14 mouse cellular contexts compared by ENCODE assay signal in genomic region chr1:85922127-85922864, GRCm38 (mm10). TPM values are rescaled to one million over a fixed set of nuclear protein-coding genes. Genes with fewer than 3 reads are reported as not detected.
DNase-seq lines count a peak whose midpoint lies in the region; ATAC-seq and TF ChIP-seq lines count a peak whose summit lies in the region.
"Had no signal": no experiment of that assay in that cellular context is flagged by ENCODE, and none has a peak within 500 bp of the region (broad histone marks: within the 10 kb centered on the region; RNA-seq: fewer than 3 reads in every experiment).

No protein-coding gene starts in this region.

- WGBS in limb, embryonic 14.5 days, result 68% methylated on average over 7 of the region's 7 CpGs
- 77% methylated on average over 7 of the region's 7 CpGs for WGBS in limb, embryonic 10.5 days
- 49% methylated on average over 7 of the region's 7 CpGs for WGBS in midbrain, embryonic 16.5 days

- TF ChIP-seq POLR2A in limb, embryonic 14.5 days (IDR thresholded peaks at IDR 0.05; ENCODE audit: borderline replicate concordance, extremely low read depth, insufficient read depth, insufficient read length), result no peak
- no peak for TF ChIP-seq POLR2A in cortical plate, adult 2 months (IDR thresholded peaks at IDR 0.05; ENCODE audit: extremely low read depth, insufficient read depth, low read length)

- H3K9me3 ChIP-seq in limb, embryonic 14.5 days (ENCODE audit: control insufficient read depth, low read length), result no peaks in the 10 kb centered on the region
- H3K9me3 ChIP-seq in limb, embryonic 10.5 days (replicated peaks), result no peaks in the 10 kb centered on the region
- H3K9me3 ChIP-seq in midbrain, embryonic 16.5 days (replicated peaks; ENCODE audit: control insufficient read depth, low read length, poor library complexity, severe bottlenecking), result no peaks in the 10 kb centered on the region

- H3K27ac ChIP-seq in limb, embryonic 14.5 days (replicated peaks; ENCODE audit: low read depth, low read length), result no peak overlapping the region
- no peak overlapping the region for H3K27ac ChIP-seq in limb, embryonic 10.5 days
- H3K27ac ChIP-seq in cortical plate, adult 2 months (ENCODE audit: insufficient read depth, low read length), result peak overlapping the region; percentile 6; the same call in 1 of the 2 replicates
- H3K27ac ChIP-seq in midbrain, embryonic 16.5 days (ENCODE audit: low read length), result peak overlapping the region; percentile 54

- no peak for TF ChIP-seq CTCF in cortical plate, adult 2 months (IDR thresholded peaks at IDR 0.05; ENCODE audit: extremely low read depth, insufficient read depth, low read length)

- H3K4me2 ChIP-seq in limb, embryonic 14.5 days (replicated peaks; ENCODE audit: low read depth, low read length, severe bottlenecking), result no peak overlapping the region
- H3K4me2 ChIP-seq in midbrain, embryonic 16.5 days (ENCODE audit: low read length), result no peak overlapping the region

- H3K36me3 ChIP-seq in limb, embryonic 14.5 days (ENCODE audit: control insufficient read depth, insufficient read depth, low read length), result no peaks in the 10 kb centered on the region
- H3K36me3 ChIP-seq in limb, embryonic 10.5 days, result no peaks in the 10 kb centered on the region
- no peaks in the 10 kb centered on the region for H3K36me3 ChIP-seq in midbrain, embryonic 16.5 days (ENCODE audit: control insufficient read depth, insufficient read depth, low read length)

- H3K4me1 ChIP-seq in limb, embryonic 14.5 days (ENCODE audit: control insufficient read depth, insufficient read depth, low read length), result no peaks in the 10 kb centered on the region
- peaks cover 3% of the 10 kb centered on the region; the same call in 1 of the 2 replicates for H3K4me1 ChIP-seq in limb, embryonic 10.5 days
- H3K4me1 ChIP-seq in cortical plate, adult 2 months (ENCODE audit: control insufficient read depth, insufficient read depth, low read length), result peaks cover 13% of the 10 kb centered on the region
- H3K4me1 ChIP-seq in midbrain, embryonic 16.5 days (ENCODE audit: control insufficient read depth, insufficient read depth, low read length), result peaks cover 15% of the 10 kb centered on the region

- H3K4me3 ChIP-seq in limb, embryonic 14.5 days (replicated peaks; ENCODE audit: low read length), result no peak overlapping the region
- no peak overlapping the region for H3K4me3 ChIP-seq in limb, embryonic 10.5 days
- no peak overlapping the region for H3K4me3 ChIP-seq in cortical plate, adult 2 months (ENCODE audit: insufficient read depth, low read length)
- no peak overlapping the region for H3K4me3 ChIP-seq in midbrain, embryonic 16.5 days (ENCODE audit: low read depth, low read length)

- no peaks in the 10 kb centered on the region for H3K27me3 ChIP-seq in limb, embryonic 14.5 days (ENCODE audit: control insufficient read depth, insufficient read depth, low read length)
- H3K27me3 ChIP-seq in limb, embryonic 10.5 days (ENCODE audit: low read depth, poor library complexity, severe bottlenecking), result no peaks in the 10 kb centered on the region
- no peaks in the 10 kb centered on the region for H3K27me3 ChIP-seq in midbrain, embryonic 16.5 days (ENCODE audit: control insufficient read depth, insufficient read depth, low read depth, low read length)

- H3K9ac ChIP-seq in limb, embryonic 14.5 days (ENCODE audit: low read depth, low read length, severe bottlenecking), result no peak overlapping the region
- H3K9ac ChIP-seq in midbrain, embryonic 16.5 days (ENCODE audit: low read depth, low read length), result no peak overlapping the region

- no peak for DNase-seq in cerebellum, adult 8-10 months
- no peak for DNase-seq in limb, embryonic 14.5 days (ENCODE audit: low spot score)
- DNase-seq in limb, embryonic 10.5 days (ENCODE audit: low spot score), result no peak
- no peak for DNase-seq in spleen, postnatal 4 days (ENCODE audit: low spot score in 2 of 2)
- no peak for DNase-seq in testis, postnatal 14 days (ENCODE audit: low spot score)
- DNase-seq: adrenal gland, adult 8-10 months; kidney, postnatal 10 days; liver; lung, postnatal 4 days; retina, postnatal 1 day had no signal

- ATAC-seq in cerebellum, adult (ENCODE audit: insufficient number of reproducible peaks, low FRiP score, low TSS enrichment), result peak; percentile 58; the same call in 1 of the 2 replicates
- ATAC-seq in limb, embryonic 14.5 days (ENCODE audit: low FRiP score, low read depth), result 0 out of 2 replicates have a peak, but pooled peaks have one; percentile 28
- ATAC-seq in midbrain, embryonic 16.5 days, result peak; percentile 37

RNA-seq across cellular contexts. Expression of gene 4933407L21Rik, which starts 6.0 kb away (rescaled TPM):
- 1.2 and 1.3 TPM in 2 replicates for polyA plus RNA-seq in limb, embryonic 14.5 days (2012; rRNA removed)
- 0.66 and 0.73 TPM in 2 replicates for polyA plus RNA-seq in limb, embryonic 14.5 days (2014; fragmentation: Nextera tagmentation; extraction: Ambion mirVana)
- polyA plus RNA-seq in limb, embryonic 10.5 days (2016; fragmentation: Nextera tagmentation; extraction: Ambion mirVana), result 0.13 TPM in 1 of 2 replicates, not detected in the other
- 6.6 and 7.8 TPM in 2 replicates for polyA plus RNA-seq in cortical plate, adult 2 months (2012; rRNA removed)
- polyA plus RNA-seq in midbrain, embryonic 16.5 days (2015; fragmentation: Nextera tagmentation; extraction: Ambion mirVana), result 10.1 and 10.5 TPM in 2 replicates

RNA-seq across cellular contexts. Expression of gene Itm2c, which starts 28.2 kb away (rescaled TPM):
- polyA plus RNA-seq in limb, embryonic 14.5 days (2012; rRNA removed), result 213 and 289 TPM in 2 replicates
- 181 and 197 TPM in 2 replicates for polyA plus RNA-seq in limb, embryonic 14.5 days (2014; fragmentation: Nextera tagmentation; extraction: Ambion mirVana)
- 170 and 188 TPM in 2 replicates for polyA plus RNA-seq in limb, embryonic 10.5 days (2016; fragmentation: Nextera tagmentation; extraction: Ambion mirVana)
- polyA plus RNA-seq in cortical plate, adult 2 months (2012; rRNA removed), result 835 and 861 TPM in 2 replicates
- polyA plus RNA-seq in midbrain, embryonic 16.5 days (2015; fragmentation: Nextera tagmentation; extraction: Ambion mirVana), result 249 and 258 TPM in 2 replicates

RNA-seq across cellular contexts. Expression of gene Gpr55, which starts 38.5 kb away (rescaled TPM):
- 0.11 and 0.12 TPM in 2 replicates for polyA plus RNA-seq in limb, embryonic 14.5 days (2012; rRNA removed)
- polyA plus RNA-seq in limb, embryonic 14.5 days (2014; fragmentation: Nextera tagmentation; extraction: Ambion mirVana), result not detected in 2 replicates
- not detected in 2 replicates for polyA plus RNA-seq in limb, embryonic 10.5 days (2016; fragmentation: Nextera tagmentation; extraction: Ambion mirVana)
- 0.08 and 0.13 TPM in 2 replicates for polyA plus RNA-seq in cortical plate, adult 2 months (2012; rRNA removed)
- polyA plus RNA-seq in midbrain, embryonic 16.5 days (2015; fragmentation: Nextera tagmentation; extraction: Ambion mirVana), result 0.07 and 0.13 TPM in 2 replicates
- polyA plus RNA-seq: intestine, embryonic 14.5 days had no signal

Comparison
In these comparisons a context has a peak if more than half of its experiments do, and no peak if none do; other contexts are left out.
1. H3K27ac ChIP-seq: peak in cortical plate, adult 2 months (single experiment) and midbrain, embryonic 16.5 days (single experiment); none in limb, embryonic 14.5 days (single experiment) and limb, embryonic 10.5 days (single experiment).
2. Peak in every context shown above with its lines, with median percentiles within 50 percentile points of each other: ATAC-seq.